Mouse (Mus musculus) liver, postnatal 0 days (tissue): ENCODE data around the gene Pde7b. TPM values are rescaled to one million over a fixed set of nuclear protein-coding genes. Genes with fewer than 3 reads are reported as not detected.

ENCODE experiments used
- ATAC-seq: fragments of 200-750 bp; cut with Nextera tagmentation; 2 replicates; pipeline ENCODE4 v1.8.0; 2017; ENCODE audit warnings: mild to moderate bottlenecking, moderate library complexity
- DNase-seq: peaks from one replicate; pipeline ENCODE4 v3.0.0-alpha.2; 2016
- H3K27ac ChIP-seq: fragments of 300-500 bp; sonication (generic); 2 replicates; pipeline ENCODE4 v1.5.1; 2014; ENCODE audit warnings: antibody characterized with exemption, moderate library complexity, mild to moderate bottlenecking, low read depth
- H3K27me3 ChIP-seq: fragments of 300-500 bp; sonication (generic); 2 replicates; pipeline ENCODE4 v1.6.1; 2014; ENCODE audit warnings: low read length, control low read depth, mixed read lengths; ENCODE audit not compliant: insufficient read depth
- H3K36me3 ChIP-seq: fragments of 300-500 bp; sonication (generic); replicated peaks from 2 replicates; pipeline ENCODE4 v1.6.1; 2014; ENCODE audit warnings: mild to moderate bottlenecking, control low read depth, low read length, moderate library complexity, mixed read lengths; ENCODE audit not compliant: insufficient read depth
- H3K4me1 ChIP-seq: fragments of 300-500 bp; sonication (generic); 2 replicates; pipeline ENCODE4 v1.6.1; 2014; ENCODE audit warnings: antibody characterized with exemption, mild to moderate bottlenecking, control low read depth; ENCODE audit not compliant: insufficient read depth
- H3K4me2 ChIP-seq: fragments of 300-500 bp; sonication (generic); 2 replicates; pipeline ENCODE4 v1.6.1; 2014; ENCODE audit warnings: low read depth, mild to moderate bottlenecking, low read length, moderate library complexity, mixed read lengths
- H3K4me3 ChIP-seq: fragments of 300-500 bp; sonication (generic); 2 replicates; pipeline ENCODE4 v1.5.1; 2014; ENCODE audit warnings: low read depth, low read length
- H3K9ac ChIP-seq: fragments of 300-500 bp; sonication (generic); replicated peaks from 2 replicates; pipeline ENCODE4 v1.6.1; 2014; ENCODE audit warnings: mild to moderate bottlenecking, moderate library complexity
- H3K9me3 ChIP-seq: fragments of 300-500 bp; sonication (generic); 2 replicates; pipeline ENCODE4 v1.6.1; 2016; ENCODE audit warnings: mild to moderate bottlenecking, control low read depth, low read length, mixed read lengths
- CTCF ChIP-seq: sonication (generic); IDR thresholded peaks from 2 replicates; pipeline ENCODE4 v1.5.1; 2016; ENCODE audit warnings: antibody characterized with exemption, low read depth
- EP300 ChIP-seq: IDR thresholded peaks from 2 replicates; pipeline ENCODE4 v1.6.1; 2016; ENCODE audit warnings: antibody characterized with exemption, low read depth, mild to moderate bottlenecking
- WGBS: fragments of 180-500 bp; shearing (Covaris S2); extraction: QIAGEN DNeasy Blood & Tissue Kit; methylation state at CpG from one replicate; pipeline ENCODE4 v1.1.7; 2014; ENCODE audit not compliant: insufficient replicate concordance; 5-methylcytosine and 5-hydroxymethylcytosine counted together
- polyA plus RNA-seq: library from polyadenylated mRNA; unstranded; fragments of >200 nt; fragmentation: Nextera tagmentation; extraction: Ambion mirVana; gene quantifications from 2 replicates; pipeline ENCODE4 v1.2.1, GENCODE M21; 2015

Pde7b gene
- polyA plus RNA-seq, 1 experiment from 2014 or later: 0.66 TPM

DNA sequence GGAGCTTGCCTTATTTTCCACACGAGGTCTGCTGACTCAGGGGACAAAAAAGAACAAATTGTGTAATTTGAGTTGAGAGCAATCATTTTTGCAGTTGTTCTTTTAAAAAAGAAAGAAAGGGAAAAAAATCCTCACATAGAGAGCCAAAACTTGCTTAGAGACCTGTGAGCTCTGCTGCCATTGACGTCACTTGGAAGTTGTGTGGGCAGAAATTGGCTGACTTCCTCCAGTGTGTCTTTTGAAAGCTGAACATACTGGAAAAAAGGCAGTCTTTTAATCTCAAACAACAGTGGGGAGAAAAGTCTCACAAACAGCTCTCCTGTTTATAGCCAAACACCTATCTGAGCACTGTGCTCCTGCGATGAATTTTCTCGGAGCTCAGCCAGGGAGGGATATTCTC, 51.1 kb downstream of the Pde7b start:
- 69% methylated on average over 4 of the region's 4 CpGs for WGBS
- H3K4me1 ChIP-seq: no peaks in the 10 kb centered on the region; the same call in 1 of the 2 replicates
- DNase-seq (no peak), ATAC-seq (no peak)
- H3K27ac ChIP-seq: no peak overlapping the region
- no peaks in the 10 kb centered on the region for H3K36me3 ChIP-seq
- no peaks in the 10 kb centered on the region for H3K27me3 ChIP-seq
- TF ChIP-seq CTCF: no peak
- TF ChIP-seq EP300: no peak
- H3K9ac ChIP-seq: no peak overlapping the region
- H3K4me3 ChIP-seq: no peak overlapping the region
- H3K9me3 ChIP-seq: no peaks in the 10 kb centered on the region
- no peak overlapping the region for H3K4me2 ChIP-seq

DNA sequence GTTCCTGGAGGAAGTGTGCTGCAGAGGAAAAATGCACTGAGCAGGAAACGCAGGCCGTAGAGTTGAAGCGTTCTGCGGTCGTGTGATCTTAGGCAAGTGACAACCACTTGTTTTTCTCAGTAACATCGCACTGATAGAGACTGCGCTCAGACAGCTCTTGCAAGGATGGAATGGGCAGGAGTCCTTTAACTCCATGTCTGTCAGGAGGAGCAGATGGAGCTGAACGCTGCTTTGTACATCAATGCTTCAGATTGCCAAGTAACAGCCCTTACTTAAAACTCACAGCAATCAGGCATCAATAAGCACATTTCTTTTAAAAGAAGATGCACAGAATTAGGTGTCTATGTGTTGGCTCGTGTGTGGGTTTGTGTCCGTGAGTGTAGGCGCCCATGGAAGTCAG, 52.3 kb downstream of the Pde7b start:
- H3K4me3 ChIP-seq: no peak overlapping the region
- no peak overlapping the region for H3K4me2 ChIP-seq
- H3K4me1 ChIP-seq: no peaks in the 10 kb centered on the region; the same call in 1 of the 2 replicates
- no peak for TF ChIP-seq CTCF
- no peak for TF ChIP-seq EP300
- ATAC-seq (no peak), DNase-seq (no peak)
- H3K9ac ChIP-seq: no peak overlapping the region
- 45% methylated on average over 11 of the region's 11 CpGs for WGBS
- no peaks in the 10 kb centered on the region for H3K27me3 ChIP-seq
- no peaks in the 10 kb centered on the region for H3K36me3 ChIP-seq
- no peak overlapping the region for H3K27ac ChIP-seq
- no peaks in the 10 kb centered on the region for H3K9me3 ChIP-seq

DNA sequence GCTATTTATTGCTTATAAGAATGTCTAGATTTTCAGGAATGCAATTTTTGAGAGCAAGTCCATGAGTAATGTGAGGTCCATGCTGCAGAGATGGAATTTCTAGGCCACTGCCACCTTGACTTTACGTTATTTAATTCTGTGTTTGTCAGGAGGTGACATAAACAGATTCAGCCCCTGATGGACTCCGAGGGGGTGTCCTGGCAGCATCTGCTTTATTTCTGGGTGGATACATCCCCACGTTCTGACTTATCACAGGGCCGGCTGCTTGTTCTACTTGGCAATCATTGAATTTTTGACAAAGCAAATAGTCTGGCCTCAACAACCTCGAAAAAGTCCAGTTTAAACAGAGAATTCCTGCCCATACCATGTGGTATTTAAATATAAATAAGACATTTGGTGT, 53.3 kb downstream of the Pde7b start:
- Histone ChIP-seq H3K36me3 (no peaks in the 10 kb centered on the region), H3K4me2 (no peak overlapping the region), H3K4me1 (no peaks in the 10 kb centered on the region; the same call in 1 of the 2 replicates), H3K27me3 (no peaks in the 10 kb centered on the region), H3K27ac (no peak overlapping the region), H3K4me3 (no peak overlapping the region), H3K9ac (no peak overlapping the region), H3K9me3 (no peaks in the 10 kb centered on the region)
- ATAC-seq: no peak
- 66% methylated on average over 5 of the region's 5 CpGs for WGBS
- DNase-seq: no peak
- TF ChIP-seq EP300: no peak
- no peak for TF ChIP-seq CTCF

DNA sequence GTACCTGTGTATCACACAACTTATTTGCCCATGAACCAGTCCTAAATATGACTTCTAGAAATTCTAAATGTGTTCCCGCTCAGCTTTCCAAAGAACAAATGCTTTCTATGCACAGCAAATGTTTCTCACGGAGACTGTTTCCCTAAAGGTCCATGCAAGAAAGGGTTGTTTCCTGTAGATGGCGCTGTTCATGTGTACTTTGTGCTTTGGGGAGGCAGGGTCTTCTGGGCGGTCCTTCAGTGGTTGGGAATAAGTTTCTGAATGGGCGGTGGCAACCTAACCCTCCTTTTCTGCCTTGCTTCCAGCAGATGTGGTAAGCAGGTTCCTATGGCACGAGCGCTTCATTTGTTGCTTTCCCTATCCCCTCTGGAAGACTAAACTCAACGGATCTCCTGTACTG, 54.3 kb downstream of the Pde7b start:
- H3K36me3 ChIP-seq: no peaks in the 10 kb centered on the region
- no peaks in the 10 kb centered on the region for H3K9me3 ChIP-seq
- H3K4me3 ChIP-seq: no peak overlapping the region
- no peak for TF ChIP-seq EP300
- TF ChIP-seq CTCF: 0 out of 2 replicates have a peak, but pooled peaks have one; percentile 5
- no peak overlapping the region for H3K4me2 ChIP-seq
- H3K9ac ChIP-seq: no peak overlapping the region
- no peaks in the 10 kb centered on the region; the same call in 1 of the 2 replicates for H3K4me1 ChIP-seq
- DNase-seq (no peak), ATAC-seq (no peak)
- no peak overlapping the region for H3K27ac ChIP-seq
- no peaks in the 10 kb centered on the region for H3K27me3 ChIP-seq
- 84% methylated on average over 8 of the region's 8 CpGs for WGBS

DNA sequence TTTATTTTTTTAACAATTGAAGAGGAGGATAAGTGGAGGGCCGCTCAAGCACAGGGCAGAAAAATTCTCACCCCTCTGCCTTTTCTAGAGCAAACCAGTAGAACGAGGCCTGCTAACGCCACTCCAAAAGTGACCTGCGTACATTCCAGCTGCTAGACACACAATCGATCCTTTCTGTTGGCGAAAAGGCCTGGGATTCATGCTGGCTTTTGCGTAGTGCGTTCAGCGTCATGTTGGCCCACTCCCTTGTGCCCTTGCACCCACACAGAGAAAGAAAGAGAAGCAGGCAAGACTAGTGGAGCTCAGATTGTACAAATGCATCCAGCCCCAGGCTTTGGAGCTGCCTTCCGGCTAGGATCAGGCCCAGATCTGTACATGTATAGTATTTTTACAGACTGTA, 55.4 kb downstream of the Pde7b start:
- H3K27me3 ChIP-seq: no peaks in the 10 kb centered on the region
- ATAC-seq (peak; percentile 23; the same call in 1 of the 2 replicates), DNase-seq (no peak)
- no peak overlapping the region for H3K9ac ChIP-seq
- H3K4me2 ChIP-seq: no peak overlapping the region
- H3K4me1 ChIP-seq: no peaks in the 10 kb centered on the region; the same call in 1 of the 2 replicates
- no peak overlapping the region for H3K4me3 ChIP-seq
- H3K36me3 ChIP-seq: no peaks in the 10 kb centered on the region
- TF ChIP-seq CTCF (no peak), EP300 (no peak)
- 79% methylated on average over 10 of the region's 10 CpGs for WGBS
- no peak overlapping the region for H3K27ac ChIP-seq
- no peaks in the 10 kb centered on the region for H3K9me3 ChIP-seq

DNA sequence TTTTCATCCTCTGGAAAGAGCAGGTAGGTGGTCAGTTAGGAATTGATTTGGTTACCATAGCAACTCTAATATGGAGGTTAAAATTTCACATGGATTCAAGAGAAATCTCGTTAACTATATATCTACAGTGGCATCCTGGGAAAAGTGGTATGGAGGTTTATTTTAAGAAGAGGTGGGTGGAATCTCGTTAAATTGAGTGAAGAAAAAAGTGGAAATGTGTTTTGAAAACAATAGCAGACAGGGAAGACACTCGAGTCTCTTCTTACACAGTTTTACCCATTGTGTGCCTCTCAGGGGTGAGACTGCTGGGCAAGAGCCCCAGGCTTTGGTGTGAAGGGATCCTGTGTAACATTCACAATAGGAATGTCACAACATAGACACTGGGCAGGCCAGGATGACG, 56.3 kb downstream of the Pde7b start:
- WGBS: 61% methylated on average over 4 of the region's 4 CpGs
- ATAC-seq: no peak
- no peak for DNase-seq
- H3K27me3 ChIP-seq: no peaks in the 10 kb centered on the region
- no peak overlapping the region for H3K27ac ChIP-seq
- no peak for TF ChIP-seq EP300
- no peak for TF ChIP-seq CTCF
- no peaks in the 10 kb centered on the region for H3K9me3 ChIP-seq
- H3K4me2 ChIP-seq: no peak overlapping the region
- no peak overlapping the region for H3K4me3 ChIP-seq
- H3K4me1 ChIP-seq: no peaks in the 10 kb centered on the region; the same call in 1 of the 2 replicates
- H3K36me3 ChIP-seq: no peaks in the 10 kb centered on the region
- no peak overlapping the region for H3K9ac ChIP-seq

DNA sequence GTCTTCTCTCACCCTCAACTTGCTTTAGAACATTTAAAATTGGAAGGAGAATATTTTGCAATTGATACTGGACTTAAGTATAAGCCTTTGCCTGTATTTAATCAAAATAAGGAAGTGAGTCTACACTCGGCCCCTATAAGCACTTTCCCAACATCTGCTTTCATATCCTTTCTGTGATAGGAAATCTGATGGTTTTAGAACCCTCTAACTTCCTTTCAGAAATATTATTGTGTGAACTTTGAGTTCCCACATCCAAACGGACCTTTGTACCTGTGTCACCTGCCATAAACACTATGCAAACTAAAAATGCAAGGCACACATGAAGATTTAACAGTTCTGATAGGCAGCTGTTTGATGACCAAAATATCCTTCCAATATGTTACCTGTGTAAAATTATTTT, 58.2 kb downstream of the Pde7b start:
- 20% methylated on average over 2 of the region's 2 CpGs for WGBS
- no peak for DNase-seq

More for the DNA sequence above, 58.2 kb downstream of the Pde7b start:
- TF ChIP-seq EP300 (no peak), CTCF (no peak)
- H3K27ac ChIP-seq: no peak overlapping the region
- H3K4me2 ChIP-seq: no peak overlapping the region
- no peak overlapping the region for H3K9ac ChIP-seq
- H3K27me3 ChIP-seq: no peaks in the 10 kb centered on the region
- H3K36me3 ChIP-seq: no peaks in the 10 kb centered on the region
- no peak overlapping the region for H3K4me3 ChIP-seq
- no peaks in the 10 kb centered on the region for H3K4me1 ChIP-seq
- no peaks in the 10 kb centered on the region for H3K9me3 ChIP-seq
- no peak for ATAC-seq
